18 mouse cellular contexts compared by ENCODE assay signal in genomic region chr3:86847536-86847935, GRCm38 (mm10).
DNase-seq lines count a peak whose midpoint lies in the region; TF ChIP-seq lines count a peak whose summit lies in the region.
"Had no signal": no experiment of that assay in that cellular context is flagged by ENCODE, and none has a peak within 500 bp of the region (broad histone marks: within the 10 kb centered on the region; RNA-seq: fewer than 3 reads in every experiment).

No protein-coding gene starts in this region.

- H3K4me1 ChIP-seq in heart, embryonic 10.5 days, result 0 out of 2 replicates have a peak, but pooled peaks cover 3% of the 10 kb centered on the region
- H3K4me1 ChIP-seq in ES-Bruce4 (ENCODE audit: control insufficient read depth, insufficient read depth, low read length), result no peaks in the 10 kb centered on the region

- H3K9me3 ChIP-seq in heart, embryonic 10.5 days, result no peaks in the 10 kb centered on the region
- no peaks in the 10 kb centered on the region for H3K9me3 ChIP-seq in ES-Bruce4 (replicated peaks; ENCODE audit: control insufficient read depth, insufficient read depth, low read length, poor library complexity, severe bottlenecking)
- H3K9me3 ChIP-seq: embryonic facial prominence, embryonic 13.5 days; heart, embryonic 15.5 days had no signal

- TF ChIP-seq EP300 in ES-Bruce4 (IDR thresholded peaks at IDR 0.05; ENCODE audit: insufficient read depth, low read depth, low read length), result no peak

- no peak for TF ChIP-seq POLR2A in ES-Bruce4 (IDR thresholded peaks at IDR 0.05; ENCODE audit: insufficient read depth, low read length)

- WGBS in heart, embryonic 10.5 days, result 73% methylated on average over 2 of the region's 2 CpGs

- H3K27me3 ChIP-seq in heart, embryonic 10.5 days (ENCODE audit: insufficient read depth, poor library complexity, severe bottlenecking), result no peaks in the 10 kb centered on the region
- H3K27me3 ChIP-seq in ES-Bruce4 (ENCODE audit: control insufficient read depth, insufficient read depth, low read length, poor library complexity, severe bottlenecking), result no peaks in the 10 kb centered on the region
- H3K27me3 ChIP-seq: embryonic facial prominence, embryonic 13.5 days; heart, embryonic 15.5 days; Patski had no signal

- H3K36me3 ChIP-seq in heart, embryonic 10.5 days, result no peaks in the 10 kb centered on the region
- H3K36me3 ChIP-seq in ES-Bruce4 (ENCODE audit: control insufficient read depth, insufficient read depth, low read length, poor library complexity, severe bottlenecking), result no peaks in the 10 kb centered on the region
- H3K36me3 ChIP-seq: embryonic facial prominence, embryonic 13.5 days; heart, embryonic 15.5 days had no signal

- no peak overlapping the region for H3K27ac ChIP-seq in heart, embryonic 10.5 days
- peak overlapping the region; percentile 88 for H3K27ac ChIP-seq in ES-Bruce4 (ENCODE audit: insufficient read depth, low read length)
- H3K27ac ChIP-seq: embryonic facial prominence, embryonic 13.5 days; heart, embryonic 15.5 days; hindbrain, embryonic 14.5 days had no signal

- no peak for TF ChIP-seq CTCF in ES-Bruce4 (IDR thresholded peaks at IDR 0.05; ENCODE audit: low read depth, low read length)

- DNase-seq in heart, adult 11 months, result peak; percentile 10
- DNase-seq in heart, embryonic 10.5 days (ENCODE audit: low spot score), result no peak
- DNase-seq in ZHBTc4 (ENCODE audit: low read depth, low spot score), result peak; percentile 82
- DNase-seq in testis, postnatal 10 days (ENCODE audit: low spot score), result no peak
- DNase-seq in urinary bladder, adult 2 months (ENCODE audit: low spot score), result no peak
- DNase-seq in left cerebral cortex, postnatal 4 days, result no peak
- DNase-seq: adrenal gland, postnatal 14 days; cerebellum, adult 11-12 months; cerebellum, adult 9-10 months; cerebellum, postnatal 25 days; gastrocnemius, postnatal 36 days; heart, adult 18-20 months; heart, postnatal 14 days had no signal

- intact Hi-C loops in left cerebral cortex, postnatal 4 days (cut with DNase I), result loop anchor here (5.0 kb wide), 1 partner anchor 70 kb away; no protein-coding TSS in a partner anchor

- H3K4me3 ChIP-seq in heart, embryonic 10.5 days, result no peak overlapping the region
- no peak overlapping the region for H3K4me3 ChIP-seq in ES-Bruce4 (ENCODE audit: low read depth, low read length)
- H3K4me3 ChIP-seq: embryonic facial prominence, embryonic 13.5 days; heart, embryonic 15.5 days had no signal

- peak overlapping the region; percentile 24 for H3K9ac ChIP-seq in ES-Bruce4 (ENCODE audit: low read depth, poor library complexity, severe bottlenecking)
- H3K9ac ChIP-seq: embryonic facial prominence, embryonic 13.5 days; heart, embryonic 15.5 days; hindbrain, embryonic 14.5 days had no signal

Comparison
In these comparisons a context has a peak if more than half of its experiments do, and no peak if none do; other contexts are left out.
1. DNase-seq: peak in heart, adult 11 months (single experiment) and ZHBTc4 (single experiment); none in heart, embryonic 10.5 days (single experiment), testis, postnatal 10 days (single experiment), urinary bladder, adult 2 months (single experiment) and left cerebral cortex, postnatal 4 days (single experiment).